Mouse (Mus musculus) intestine, postnatal 0 days (tissue): ENCODE data around the gene Sestd1. TPM values are rescaled to one million over a fixed set of nuclear protein-coding genes. Genes with fewer than 3 reads are reported as not detected.

ENCODE experiments used
- ATAC-seq: fragments of 200-750 bp; cut with Nextera tagmentation; 2 replicates; pipeline ENCODE4 v1.8.0; 2017; ENCODE audit warnings: mild to moderate bottlenecking, moderate TSS enrichment, moderate library complexity
- H3K27ac ChIP-seq: fragments of 300-500 bp; sonication (generic); 2 replicates; pipeline ENCODE4 v1.5.1; 2014; ENCODE audit warnings: mild to moderate bottlenecking, low read depth, low read length, moderate library complexity
- H3K27me3 ChIP-seq: fragments of 300-500 bp; sonication (generic); replicated peaks from 2 replicates; pipeline ENCODE4 v1.6.1; 2014; ENCODE audit warnings: low read length, mixed read lengths; ENCODE audit not compliant: control insufficient read depth, insufficient read depth
- H3K36me3 ChIP-seq: fragments of 300-500 bp; sonication (generic); 2 replicates; pipeline ENCODE4 v1.6.1; 2014; ENCODE audit warnings: mild to moderate bottlenecking, moderate library complexity; ENCODE audit not compliant: control insufficient read depth, insufficient read depth
- H3K4me1 ChIP-seq: fragments of 300-500 bp; sonication (generic); replicated peaks from 2 replicates; pipeline ENCODE4 v1.6.1; 2014; ENCODE audit warnings: antibody characterized with exemption, low read length, mixed read lengths; ENCODE audit not compliant: control insufficient read depth, insufficient read depth
- H3K4me2 ChIP-seq: fragments of 300-500 bp; sonication (generic); replicated peaks from 2 replicates; pipeline ENCODE4 v1.6.1; 2014; ENCODE audit warnings: low read depth, mild to moderate bottlenecking, moderate library complexity
- H3K4me3 ChIP-seq: fragments of 300-500 bp; sonication (generic); 2 replicates; pipeline ENCODE4 v1.5.1; 2014; ENCODE audit warnings: low read depth, low read length
- H3K9ac ChIP-seq: fragments of 300-500 bp; sonication (generic); 2 replicates; pipeline ENCODE4 v1.6.1; 2014; ENCODE audit warnings: mild to moderate bottlenecking, low read depth, low read length
- H3K9me3 ChIP-seq: fragments of 300-500 bp; sonication (generic); 2 replicates; pipeline ENCODE4 v1.6.1; 2016; ENCODE audit warnings: mixed run types; ENCODE audit not compliant: control insufficient read depth
- CTCF ChIP-seq: sonication (generic); IDR thresholded peaks from 2 replicates; pipeline ENCODE4 v1.5.1; 2016; ENCODE audit warnings: low read depth, mild to moderate bottlenecking, control low read depth, antibody characterized with exemption, moderate library complexity
- WGBS: fragments of 180-500 bp; shearing (Covaris S2); extraction: QIAGEN DNeasy Blood & Tissue Kit; methylation state at CpG from one replicate; pipeline ENCODE4 v1.1.7; 2014; 5-methylcytosine and 5-hydroxymethylcytosine counted together
- polyA plus RNA-seq: library from polyadenylated mRNA; unstranded; fragments of >200 nt; fragmentation: Nextera tagmentation; extraction: Ambion mirVana; gene quantifications from 2 replicates; pipeline ENCODE4 v1.2.1, GENCODE M21; 2015

The Sestd1 gene
- polyA plus RNA-seq, 1 experiment from 2014 or later = 10.8 TPM

- ATAC-seq = no peak
- H3K9me3 ChIP-seq = no peaks in the 10 kb centered on the region
- H3K27ac ChIP-seq = no peak overlapping the region
- H3K4me1 ChIP-seq = no peaks in the 10 kb centered on the region
- 32% methylated on average over 10 of the region's 10 CpGs for WGBS
- peak overlapping the region; percentile 25 for H3K4me2 ChIP-seq
- TF ChIP-seq CTCF = no peak
- H3K4me3 ChIP-seq = no peak overlapping the region
- no peaks in the 10 kb centered on the region for H3K27me3 ChIP-seq
- no peaks in the 10 kb centered on the region for H3K36me3 ChIP-seq
- H3K9ac ChIP-seq = no peak overlapping the region
Observed at GRCm38 (mm10) chr2:77176413-77176812, 104.0 kb downstream of the Sestd1 start.

GRCm38 (mm10) chr2:77175411-77175810 is 105.0 kb downstream of the Sestd1 start:
- no peak for TF ChIP-seq CTCF
- H3K4me2 ChIP-seq = no peak overlapping the region
- no peak overlapping the region for H3K9ac ChIP-seq
- H3K9me3 ChIP-seq = no peaks in the 10 kb centered on the region
- H3K27ac ChIP-seq = no peak overlapping the region
- no peaks in the 10 kb centered on the region for H3K27me3 ChIP-seq
- no peaks in the 10 kb centered on the region for H3K4me1 ChIP-seq
- WGBS = 68% methylated on average over 7 of the region's 7 CpGs
- H3K4me3 ChIP-seq = no peak overlapping the region
- ATAC-seq = no peak
- H3K36me3 ChIP-seq = no peaks in the 10 kb centered on the region

- no peak for ATAC-seq
- no peak for TF ChIP-seq CTCF
- Histone ChIP-seq H3K36me3 (no peaks in the 10 kb centered on the region), H3K27me3 (no peaks in the 10 kb centered on the region), H3K4me2 (no peak overlapping the region), H3K4me1 (no peaks in the 10 kb centered on the region), H3K9ac (no peak overlapping the region), H3K27ac (no peak overlapping the region), H3K9me3 (no peaks in the 10 kb centered on the region), H3K4me3 (no peak overlapping the region)
- 67% methylated on average over 2 of the region's 2 CpGs for WGBS
Observed at GRCm38 (mm10) chr2:77174313-77174712, 106.1 kb downstream of the Sestd1 start.

GRCm38 (mm10) chr2:77173821-77174220 is 106.6 kb downstream of the Sestd1 start:
- no peaks in the 10 kb centered on the region for H3K9me3 ChIP-seq
- H3K9ac ChIP-seq = no peak overlapping the region
- no peak for TF ChIP-seq CTCF
- no peak overlapping the region for H3K4me2 ChIP-seq
- ATAC-seq = no peak
- WGBS = 86% methylated on average over 6 of the region's 6 CpGs
- no peak overlapping the region for H3K4me3 ChIP-seq
- no peaks in the 10 kb centered on the region for H3K27me3 ChIP-seq
- H3K27ac ChIP-seq = no peak overlapping the region
- no peaks in the 10 kb centered on the region for H3K36me3 ChIP-seq
- H3K4me1 ChIP-seq = no peaks in the 10 kb centered on the region

GRCm38 (mm10) chr2:77173366-77173765 is 107.0 kb downstream of the Sestd1 start:
- WGBS = 70% methylated on average over 6 of the region's 6 CpGs
- ATAC-seq = no peak
- H3K27me3 ChIP-seq = no peaks in the 10 kb centered on the region
- no peak overlapping the region for H3K4me2 ChIP-seq
- H3K9me3 ChIP-seq = no peaks in the 10 kb centered on the region
- no peaks in the 10 kb centered on the region for H3K4me1 ChIP-seq
- no peak overlapping the region for H3K27ac ChIP-seq
- TF ChIP-seq CTCF = no peak
- no peaks in the 10 kb centered on the region for H3K36me3 ChIP-seq
- no peak overlapping the region for H3K9ac ChIP-seq
- H3K4me3 ChIP-seq = no peak overlapping the region

- H3K27ac ChIP-seq = no peak overlapping the region
- H3K27me3 ChIP-seq = no peaks in the 10 kb centered on the region
- no peak overlapping the region for H3K9ac ChIP-seq
- WGBS = 63% methylated on average over 10 of the region's 10 CpGs
- no peaks in the 10 kb centered on the region for H3K9me3 ChIP-seq
- ATAC-seq = no peak
- H3K4me2 ChIP-seq = 0 out of 2 replicates have a peak overlapping the region, but pooled peaks have one; percentile 39
- no peaks in the 10 kb centered on the region for H3K36me3 ChIP-seq
- no peak overlapping the region for H3K4me3 ChIP-seq
- H3K4me1 ChIP-seq = no peaks in the 10 kb centered on the region
- TF ChIP-seq CTCF = no peak
Observed at GRCm38 (mm10) chr2:77172241-77172671, 108.1 kb downstream of the Sestd1 start.
